In the genomic region with DNA sequence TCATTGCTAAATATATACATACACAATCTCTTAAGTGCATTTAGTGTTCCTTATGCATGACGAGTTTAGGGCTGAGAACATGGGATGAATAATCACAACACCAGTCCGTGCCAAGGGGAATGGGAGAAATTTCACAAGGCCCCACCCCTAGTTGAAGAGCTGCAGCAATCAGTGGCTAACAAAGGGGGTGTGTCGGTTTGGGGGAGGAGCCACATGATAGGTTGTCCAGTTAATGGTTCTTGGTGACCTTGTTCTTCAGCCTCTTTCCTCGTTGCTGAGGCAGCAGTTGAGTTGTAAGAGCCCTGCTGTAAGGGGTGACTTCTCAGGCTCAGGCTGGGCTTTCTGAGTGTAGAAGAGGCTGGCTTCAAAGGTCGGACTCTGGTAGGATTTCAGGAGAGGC, we compare ENCODE assay signal across 8 mouse cellular contexts. TPM values are rescaled to one million over a fixed set of nuclear protein-coding genes. Genes with fewer than 3 reads are reported as not detected.
DNase-seq lines count a peak whose midpoint lies in the region; ATAC-seq lines count a peak whose summit lies in the region.

No protein-coding gene starts in this region.

- no peak for DNase-seq in forebrain, embryonic 10.5 days (ENCODE audit: extremely low spot score, low spot score)
- DNase-seq in MN1 (ENCODE audit: low spot score), result peak; percentile 80
- DNase-seq in heart, adult 9 months (ENCODE audit: low spot score in 2 of 2), result peak; percentile 64 to 76
- peak; percentile 64 to 65 for DNase-seq in lung, postnatal 4 days
- no peak for DNase-seq in left cerebral cortex, adult 9 months (ENCODE audit: low spot score in 2 of 2)
- DNase-seq in thymus, postnatal 0 days (ENCODE audit: low spot score), result no peak

- H3K9ac ChIP-seq in forebrain, embryonic 15.5 days (replicated peaks), result no peak overlapping the region
- no peak overlapping the region for H3K9ac ChIP-seq in kidney, embryonic 15.5 days

- H3K4me3 ChIP-seq in forebrain, embryonic 15.5 days, result peak overlapping the region; percentile 6; the same call in 1 of the 2 replicates
- no peak overlapping the region; the same call in 1 of the 2 replicates for H3K4me3 ChIP-seq in forebrain, embryonic 10.5 days
- H3K4me3 ChIP-seq in kidney, embryonic 15.5 days (replicated peaks), result peak overlapping the region; percentile 89; the same call in 1 of the 2 replicates

- H3K9me3 ChIP-seq in forebrain, embryonic 15.5 days, result no peaks in the 10 kb centered on the region
- no peaks in the 10 kb centered on the region for H3K9me3 ChIP-seq in forebrain, embryonic 10.5 days
- no peaks in the 10 kb centered on the region for H3K9me3 ChIP-seq in kidney, embryonic 15.5 days (replicated peaks)

- H3K27me3 ChIP-seq in forebrain, embryonic 15.5 days, result no peaks in the 10 kb centered on the region
- no peaks in the 10 kb centered on the region for H3K27me3 ChIP-seq in forebrain, embryonic 10.5 days (ENCODE audit: poor library complexity, severe bottlenecking)
- H3K27me3 ChIP-seq in kidney, embryonic 15.5 days, result no peaks in the 10 kb centered on the region

- no peak overlapping the region for H3K27ac ChIP-seq in forebrain, embryonic 15.5 days (replicated peaks)
- no peak overlapping the region for H3K27ac ChIP-seq in forebrain, embryonic 10.5 days
- H3K27ac ChIP-seq in kidney, embryonic 15.5 days, result peak overlapping the region; percentile 85

- ATAC-seq in forebrain, embryonic 15.5 days (replicated peaks), result no peak
- ATAC-seq in kidney, embryonic 15.5 days (replicated peaks; ENCODE audit: low FRiP score), result no peak

- H3K4me1 ChIP-seq in forebrain, embryonic 15.5 days, result peaks cover 35% of the 10 kb centered on the region
- peaks cover 48% of the 10 kb centered on the region for H3K4me1 ChIP-seq in forebrain, embryonic 10.5 days
- H3K4me1 ChIP-seq in kidney, embryonic 15.5 days, result peaks cover 37% of the 10 kb centered on the region

- WGBS in forebrain, embryonic 15.5 days, result 35% methylated on average over 5 of the region's 5 CpGs
- WGBS in forebrain, embryonic 10.5 days, result 55% methylated on average over 5 of the region's 5 CpGs
- 24% methylated on average over 5 of the region's 5 CpGs for WGBS in kidney, embryonic 15.5 days

- peaks cover 16% of the 10 kb centered on the region for H3K36me3 ChIP-seq in forebrain, embryonic 15.5 days
- H3K36me3 ChIP-seq in forebrain, embryonic 10.5 days (replicated peaks), result peaks cover 23% of the 10 kb centered on the region
- peaks cover 28% of the 10 kb centered on the region for H3K36me3 ChIP-seq in kidney, embryonic 15.5 days

- peak overlapping the region; percentile 95 for H3K4me2 ChIP-seq in forebrain, embryonic 15.5 days (replicated peaks)
- peak overlapping the region; percentile 90 for H3K4me2 ChIP-seq in kidney, embryonic 15.5 days

RNA-seq across cellular contexts. Expression of a gene that starts 1.9 kb away (rescaled TPM):
- polyA plus RNA-seq in forebrain, embryonic 15.5 days (2015; fragmentation: Nextera tagmentation; extraction: Ambion mirVana), result 428 and 441 TPM in 2 replicates
- polyA plus RNA-seq in forebrain, embryonic 10.5 days (2016; fragmentation: Nextera tagmentation; extraction: Ambion mirVana), result 411 and 415 TPM in 2 replicates
- 448 and 457 TPM in 2 replicates for polyA plus RNA-seq in kidney, embryonic 15.5 days (2015; fragmentation: Nextera tagmentation; extraction: Ambion mirVana)
- polyA plus RNA-seq in thymus, postnatal 0 days (2015; fragmentation: Nextera tagmentation; extraction: Ambion mirVana), result 434 and 468 TPM in 2 replicates

RNA-seq across cellular contexts. Expression of a gene that starts 23.7 kb away (rescaled TPM):
- polyA plus RNA-seq in forebrain, embryonic 15.5 days (2015; fragmentation: Nextera tagmentation; extraction: Ambion mirVana), result 123 and 127 TPM in 2 replicates
- polyA plus RNA-seq in forebrain, embryonic 10.5 days (2016; fragmentation: Nextera tagmentation; extraction: Ambion mirVana), result 39.9 and 40.6 TPM in 2 replicates
- 40.5 and 45.3 TPM in 2 replicates for polyA plus RNA-seq in kidney, embryonic 15.5 days (2015; fragmentation: Nextera tagmentation; extraction: Ambion mirVana)
- 39.0 and 41.8 TPM in 2 replicates for polyA plus RNA-seq in thymus, postnatal 0 days (2015; fragmentation: Nextera tagmentation; extraction: Ambion mirVana)

RNA-seq across cellular contexts. Expression of a gene that starts 47.3 kb away (rescaled TPM):
- polyA plus RNA-seq in forebrain, embryonic 15.5 days (2015; fragmentation: Nextera tagmentation; extraction: Ambion mirVana), result 215 and 229 TPM in 2 replicates
- 265 TPM in 2 replicates for polyA plus RNA-seq in forebrain, embryonic 10.5 days (2016; fragmentation: Nextera tagmentation; extraction: Ambion mirVana)
- polyA plus RNA-seq in kidney, embryonic 15.5 days (2015; fragmentation: Nextera tagmentation; extraction: Ambion mirVana), result 340 and 433 TPM in 2 replicates
- 24.4 and 32.8 TPM in 2 replicates for polyA plus RNA-seq in thymus, postnatal 0 days (2015; fragmentation: Nextera tagmentation; extraction: Ambion mirVana)

RNA-seq across cellular contexts. Expression of a gene that starts 56.8 kb away (rescaled TPM):
- 0.34 and 0.90 TPM in 2 replicates for polyA plus RNA-seq in forebrain, embryonic 15.5 days (2015; fragmentation: Nextera tagmentation; extraction: Ambion mirVana)
- 0.30 and 0.66 TPM in 2 replicates for polyA plus RNA-seq in forebrain, embryonic 10.5 days (2016; fragmentation: Nextera tagmentation; extraction: Ambion mirVana)
- polyA plus RNA-seq in kidney, embryonic 15.5 days (2015; fragmentation: Nextera tagmentation; extraction: Ambion mirVana), result 18.7 and 21.4 TPM in 2 replicates
- polyA plus RNA-seq in thymus, postnatal 0 days (2015; fragmentation: Nextera tagmentation; extraction: Ambion mirVana), result 13.6 and 14.8 TPM in 2 replicates

Comparison
In these comparisons a context has a peak if more than half of its experiments do, and no peak if none do; other contexts are left out.
1. DNase-seq: peak in MN1 (single experiment), heart, adult 9 months (2 of 2) and lung, postnatal 4 days (2 of 2); none in forebrain, embryonic 10.5 days (single experiment), left cerebral cortex, adult 9 months (0 of 2) and thymus, postnatal 0 days (single experiment).